Mouse (Mus musculus): ENCODE results near the gene Hibadh. TPM values are rescaled to one million over a fixed set of nuclear protein-coding genes. Genes with fewer than 3 reads are reported as not detected.

Hibadh gene
- polyA plus RNA-seq, 1 experiment: 41.2 TPM

GRCm38 (mm10) chr6:52621731-52622480 lies 18.3 kb downstream of the Hibadh start:
- no peak overlapping the region for H3K4me3 ChIP-seq (ENCODE audit: insufficient read depth, low read length)
- no peaks in the 10 kb centered on the region for H3K4me1 ChIP-seq (ENCODE audit: control insufficient read depth, insufficient read depth, low read length)
- no peak overlapping the region; the same call in 1 of the 2 replicates for H3K27ac ChIP-seq (ENCODE audit: insufficient read depth, low read depth, low read length)
- TF ChIP-seq CTCF (IDR thresholded peaks at IDR 0.05; ENCODE audit: low read depth, low read length) (no peak), POLR2A (IDR thresholded peaks at IDR 0.05; ENCODE audit: borderline replicate concordance, low read depth, low read length) (no peak)

GRCm38 (mm10) chr6:52620090-52620489 lies 20.1 kb downstream of the Hibadh start:
- TF ChIP-seq POLR2A (IDR thresholded peaks at IDR 0.05; ENCODE audit: borderline replicate concordance, low read depth, low read length) (no peak), CTCF (IDR thresholded peaks at IDR 0.05; ENCODE audit: low read depth, low read length) (no peak)
- Histone ChIP-seq H3K4me1 (ENCODE audit: control insufficient read depth, insufficient read depth, low read length) (no peaks in the 10 kb centered on the region), H3K27ac (ENCODE audit: insufficient read depth, low read depth, low read length) (no peak overlapping the region), H3K4me3 (ENCODE audit: insufficient read depth, low read length) (no peak overlapping the region)

- H3K27ac ChIP-seq (ENCODE audit: insufficient read depth, low read depth, low read length): no peak overlapping the region
- no peak overlapping the region for H3K4me3 ChIP-seq (ENCODE audit: insufficient read depth, low read length)
- TF ChIP-seq CTCF (IDR thresholded peaks at IDR 0.05; ENCODE audit: low read depth, low read length): no peak
- H3K4me1 ChIP-seq (ENCODE audit: control insufficient read depth, insufficient read depth, low read length): peaks cover 13% of the 10 kb centered on the region
Observed at GRCm38 (mm10) chr6:52609626-52610352, 30.4 kb downstream of the Hibadh start.

- Histone ChIP-seq H3K4me3 (ENCODE audit: insufficient read depth, low read length) (no peak overlapping the region), H3K27ac (ENCODE audit: insufficient read depth, low read depth, low read length) (no peak overlapping the region), H3K4me1 (ENCODE audit: control insufficient read depth, insufficient read depth, low read length) (peaks cover 13% of the 10 kb centered on the region)
- no peak for TF ChIP-seq CTCF (IDR thresholded peaks at IDR 0.05; ENCODE audit: low read depth, low read length)
- no peak for TF ChIP-seq POLR2A (IDR thresholded peaks at IDR 0.05; ENCODE audit: borderline replicate concordance, low read depth, low read length)
Observed at GRCm38 (mm10) chr6:52608121-52608520, 32.1 kb downstream of the Hibadh start.

GRCm38 (mm10) chr6:52606746-52607347 lies 33.3 kb downstream of the Hibadh start:
- TF ChIP-seq CTCF (IDR thresholded peaks at IDR 0.05; ENCODE audit: low read depth, low read length) (no peak), POLR2A (IDR thresholded peaks at IDR 0.05; ENCODE audit: borderline replicate concordance, low read depth, low read length) (no peak)

GRCm38 (mm10) chr6:52601706-52602642 lies 38.2 kb downstream of the Hibadh start:
- H3K4me1 ChIP-seq (ENCODE audit: control insufficient read depth, insufficient read depth, low read length): peaks cover 6% of the 10 kb centered on the region
- no peak overlapping the region for H3K27ac ChIP-seq (ENCODE audit: insufficient read depth, low read depth, low read length)
- no peak overlapping the region for H3K4me3 ChIP-seq (ENCODE audit: insufficient read depth, low read length)
- no peak for TF ChIP-seq CTCF (IDR thresholded peaks at IDR 0.05; ENCODE audit: low read depth, low read length)
- no peak for TF ChIP-seq POLR2A (IDR thresholded peaks at IDR 0.05; ENCODE audit: borderline replicate concordance, low read depth, low read length)

More at GRCm38 (mm10) chr6:52606746-52607347, 33.3 kb downstream of the Hibadh start:
- H3K4me3 ChIP-seq (ENCODE audit: insufficient read depth, low read length): no peak overlapping the region
- H3K27ac ChIP-seq (ENCODE audit: insufficient read depth, low read depth, low read length): no peak overlapping the region
- H3K4me1 ChIP-seq (ENCODE audit: control insufficient read depth, insufficient read depth, low read length): peaks cover 13% of the 10 kb centered on the region

GRCm38 (mm10) chr6:52601117-52601516 lies 39.1 kb downstream of the Hibadh start:
- peaks cover 2% of the 10 kb centered on the region; the same call in 1 of the 2 replicates for H3K4me1 ChIP-seq (ENCODE audit: control insufficient read depth, insufficient read depth, low read length)
- no peak overlapping the region for H3K4me3 ChIP-seq (ENCODE audit: insufficient read depth, low read length)
- H3K27ac ChIP-seq (ENCODE audit: insufficient read depth, low read depth, low read length): no peak overlapping the region
- no peak for TF ChIP-seq POLR2A (IDR thresholded peaks at IDR 0.05; ENCODE audit: borderline replicate concordance, low read depth, low read length)
- no peak for TF ChIP-seq CTCF (IDR thresholded peaks at IDR 0.05; ENCODE audit: low read depth, low read length)

GRCm38 (mm10) chr6:52594752-52595151 lies 45.4 kb downstream of the Hibadh start:
- Histone ChIP-seq H3K4me1 (ENCODE audit: control insufficient read depth, insufficient read depth, low read length) (no peaks in the 10 kb centered on the region), H3K4me3 (ENCODE audit: insufficient read depth, low read length) (no peak overlapping the region), H3K27ac (ENCODE audit: insufficient read depth, low read depth, low read length) (no peak overlapping the region)
- no peak for TF ChIP-seq POLR2A (IDR thresholded peaks at IDR 0.05; ENCODE audit: borderline replicate concordance, low read depth, low read length)
- TF ChIP-seq CTCF (IDR thresholded peaks at IDR 0.05; ENCODE audit: low read depth, low read length): no peak

- no peak overlapping the region for H3K27ac ChIP-seq (ENCODE audit: insufficient read depth, low read depth, low read length)
- H3K4me1 ChIP-seq (ENCODE audit: control insufficient read depth, insufficient read depth, low read length): peaks cover 9% of the 10 kb centered on the region; the same call in 1 of the 2 replicates
- H3K4me3 ChIP-seq (ENCODE audit: insufficient read depth, low read length): no peak overlapping the region
- TF ChIP-seq POLR2A (IDR thresholded peaks at IDR 0.05; ENCODE audit: borderline replicate concordance, low read depth, low read length): no peak
- TF ChIP-seq CTCF (IDR thresholded peaks at IDR 0.05; ENCODE audit: low read depth, low read length): no peak
Observed at GRCm38 (mm10) chr6:52586564-52586963, 53.6 kb downstream of the Hibadh start.
